Mouse (Mus musculus) heart, embryonic 13.5 days (tissue): ENCODE measurements around the gene Tmem170b. TPM values are rescaled to one million over a fixed set of nuclear protein-coding genes. Genes with fewer than 3 reads are reported as not detected.

Source experiments
- ATAC-seq: fragments of 200-750 bp; cut with Nextera tagmentation; 2 replicates; pipeline ENCODE4 v1.8.0; 2017; ENCODE audit warnings: moderate TSS enrichment; ENCODE audit not compliant: insufficient number of reproducible peaks, low FRiP score, low TSS enrichment; ENCODE audit errors: extremely low read depth
- H3K27ac ChIP-seq: fragments of 300-500 bp; sonication (generic); replicated peaks from 2 replicates; pipeline ENCODE4 v1.5.1; 2015; ENCODE audit warnings: moderate library complexity, mild to moderate bottlenecking, inconsistent platforms
- H3K27me3 ChIP-seq: fragments of 300-500 bp; sonication (generic); replicated peaks from 2 replicates; pipeline ENCODE4 v1.6.1; 2015; ENCODE audit warnings: mild to moderate bottlenecking, inconsistent platforms
- H3K36me3 ChIP-seq: fragments of 300-500 bp; sonication (generic); 2 replicates; pipeline ENCODE4 v1.6.1; 2015; ENCODE audit warnings: mild to moderate bottlenecking, inconsistent platforms
- H3K4me1 ChIP-seq: fragments of 300-500 bp; sonication (generic); 2 replicates; pipeline ENCODE4 v1.6.1; 2015; ENCODE audit warnings: inconsistent platforms
- H3K4me2 ChIP-seq: fragments of 300-500 bp; sonication (generic); 2 replicates; pipeline ENCODE4 v1.6.1; 2015; ENCODE audit warnings: inconsistent platforms, mild to moderate bottlenecking, moderate library complexity
- H3K4me3 ChIP-seq: fragments of 300-500 bp; sonication (generic); 2 replicates; pipeline ENCODE4 v1.5.1; 2015; ENCODE audit warnings: moderate library complexity, mild to moderate bottlenecking, inconsistent platforms
- H3K9ac ChIP-seq: fragments of 300-500 bp; sonication (generic); 2 replicates; pipeline ENCODE4 v1.6.1; 2015; ENCODE audit warnings: inconsistent platforms, mild to moderate bottlenecking, moderate library complexity
- H3K9me3 ChIP-seq: fragments of 300-500 bp; sonication (generic); 2 replicates; pipeline ENCODE4 v1.6.1; 2016; ENCODE audit warnings: inconsistent platforms
- WGBS: fragments of 180-500 bp; shearing (Covaris S2); methylation state at CpG from one replicate; pipeline ENCODE4 v1.1.7; 2015; ENCODE audit warnings: mixed read lengths; 5-methylcytosine and 5-hydroxymethylcytosine counted together
- polyA plus RNA-seq: library from polyadenylated mRNA; unstranded; fragments of >200 nt; fragmentation: Nextera tagmentation; extraction: Ambion mirVana; gene quantifications from 2 replicates; pipeline ENCODE4 v1.2.1, GENCODE M21; 2015

Tmem170b gene
- polyA plus RNA-seq, 1 experiment from 2014 or later: 11.4 TPM

- no peak for ATAC-seq
- no peak overlapping the region for H3K9ac ChIP-seq
- WGBS: 81% methylated on average over 3 of the region's 3 CpGs
Observed at GRCm38 (mm10) chr13:41584358-41584680, 21.4 kb upstream of the Tmem170b start.

DNA sequence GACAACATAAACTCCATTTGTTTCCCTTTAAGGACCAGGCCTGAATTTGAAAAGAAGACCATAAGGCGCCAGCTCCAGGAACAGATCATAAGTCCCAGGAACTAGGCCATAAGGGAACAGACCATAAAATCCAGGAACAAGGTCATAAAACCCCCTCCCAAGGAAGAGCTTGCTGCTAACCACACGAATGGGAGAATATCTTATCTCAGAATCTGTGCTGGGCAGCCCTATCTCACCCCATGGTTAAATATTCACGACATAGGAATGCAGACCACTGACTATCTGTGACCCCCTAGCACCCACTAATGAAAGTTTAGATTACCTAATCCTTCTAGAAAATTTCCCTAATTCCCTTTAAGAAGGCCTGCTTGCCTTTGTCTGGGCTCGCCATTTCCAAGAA, 20.8 kb upstream of the Tmem170b start:
- 67% methylated on average over 4 of the region's 4 CpGs for WGBS
- Histone ChIP-seq H3K36me3 (no peaks in the 10 kb centered on the region), H3K4me3 (no peak overlapping the region), H3K4me1 (0 out of 2 replicates have a peak, but pooled peaks cover 4% of the 10 kb centered on the region), H3K4me2 (no peak overlapping the region), H3K9me3 (peaks cover 4% of the 10 kb centered on the region; the same call in 1 of the 2 replicates), H3K27ac (no peak overlapping the region), H3K9ac (no peak overlapping the region), H3K27me3 (no peaks in the 10 kb centered on the region)
- ATAC-seq: no peak

More at GRCm38 (mm10) chr13:41584358-41584680, 21.4 kb upstream of the Tmem170b start:
- H3K36me3 ChIP-seq: no peaks in the 10 kb centered on the region
- H3K4me2 ChIP-seq: no peak overlapping the region
- no peak overlapping the region for H3K4me3 ChIP-seq
- no peaks in the 10 kb centered on the region for H3K27me3 ChIP-seq
- peaks cover 4% of the 10 kb centered on the region; the same call in 1 of the 2 replicates for H3K9me3 ChIP-seq
- H3K27ac ChIP-seq: no peak overlapping the region
- 0 out of 2 replicates have a peak, but pooled peaks cover 4% of the 10 kb centered on the region for H3K4me1 ChIP-seq

DNA sequence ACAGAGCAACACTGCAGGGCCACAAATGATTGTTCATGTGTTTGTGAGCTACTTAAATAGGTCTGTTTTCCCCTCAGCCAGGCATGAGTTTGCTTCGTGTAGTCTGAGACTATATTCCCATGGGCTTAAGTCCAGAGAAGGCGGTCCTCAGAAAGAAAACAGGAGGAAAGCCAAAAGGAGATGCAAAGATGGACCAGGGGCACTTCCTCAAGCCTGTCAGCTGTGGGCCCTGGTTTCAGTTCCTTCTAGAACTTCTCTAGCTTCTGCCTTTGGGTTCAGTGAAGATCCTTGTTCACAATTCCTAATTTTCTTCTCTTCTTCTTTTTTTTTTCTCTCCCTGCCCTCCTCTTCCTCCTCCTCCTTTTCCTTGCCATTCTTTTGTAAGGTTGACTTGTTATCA, 9.0 kb upstream of the Tmem170b start:
- Histone ChIP-seq H3K4me3 (no peak overlapping the region), H3K4me1 (peaks cover 7% of the 10 kb centered on the region), H3K27me3 (no peaks in the 10 kb centered on the region), H3K9me3 (no peaks in the 10 kb centered on the region), H3K36me3 (no peaks in the 10 kb centered on the region), H3K9ac (no peak overlapping the region), H3K27ac (no peak overlapping the region), H3K4me2 (peak overlapping the region; percentile 2; the same call in 1 of the 2 replicates)
- 43% methylated on average over 2 of the region's 2 CpGs for WGBS
- ATAC-seq: no peak

- peaks cover 12% of the 10 kb centered on the region for H3K4me1 ChIP-seq
- no peak overlapping the region for H3K27ac ChIP-seq
- no peaks in the 10 kb centered on the region for H3K27me3 ChIP-seq
- H3K9me3 ChIP-seq: no peaks in the 10 kb centered on the region
- no peak overlapping the region for H3K9ac ChIP-seq
- no peaks in the 10 kb centered on the region for H3K36me3 ChIP-seq
- ATAC-seq: no peak
- H3K4me3 ChIP-seq: no peak overlapping the region
- WGBS: 63% methylated on average over 4 of the region's 4 CpGs
- no peak overlapping the region for H3K4me2 ChIP-seq
Observed at GRCm38 (mm10) chr13:41599977-41600376, 5.7 kb upstream of the Tmem170b start.

DNA sequence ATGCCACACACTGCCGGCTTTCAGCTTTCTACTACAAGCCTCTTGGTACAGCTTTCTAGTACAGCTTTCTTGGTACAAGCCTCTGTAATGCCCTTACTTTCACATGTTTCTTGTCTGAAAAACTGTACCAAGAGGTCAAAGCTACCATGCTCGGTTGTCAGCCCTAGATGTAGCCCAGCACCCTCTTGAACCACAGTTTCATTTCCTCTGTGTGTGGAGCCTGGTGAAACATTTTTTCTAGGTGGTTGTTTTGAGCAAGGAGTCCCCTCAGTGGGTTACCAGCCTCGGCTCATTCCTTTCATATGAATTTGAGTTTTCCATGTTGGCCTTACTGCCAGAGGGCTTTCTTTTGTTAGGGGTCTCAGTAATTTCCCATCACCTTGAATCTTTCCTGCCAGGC, 4.7 kb upstream of the Tmem170b start:
- no peak overlapping the region for H3K4me3 ChIP-seq
- H3K4me1 ChIP-seq: peaks cover 12% of the 10 kb centered on the region
- H3K36me3 ChIP-seq: no peaks in the 10 kb centered on the region
- no peak overlapping the region for H3K9ac ChIP-seq
- no peak overlapping the region for H3K27ac ChIP-seq
- no peak overlapping the region for H3K4me2 ChIP-seq
- no peaks in the 10 kb centered on the region for H3K9me3 ChIP-seq
- no peaks in the 10 kb centered on the region for H3K27me3 ChIP-seq
- no peak for ATAC-seq
- WGBS: 75% methylated on average over 3 of the region's 3 CpGs

GRCm38 (mm10) chr13:41603921-41604466, 1.7 kb upstream of the Tmem170b start:
- Histone ChIP-seq H3K4me3 (no peak overlapping the region), H3K27me3 (no peaks in the 10 kb centered on the region), H3K9me3 (no peaks in the 10 kb centered on the region), H3K27ac (no peak overlapping the region), H3K9ac (no peak overlapping the region), H3K36me3 (no peaks in the 10 kb centered on the region), H3K4me1 (peaks cover 30% of the 10 kb centered on the region), H3K4me2 (no peak overlapping the region)
- 69% methylated on average over 5 of the region's 5 CpGs for WGBS
- no peak for ATAC-seq

GRCm38 (mm10) chr13:41606081-41607000, 634 bp downstream of the Tmem170b start:
- Histone ChIP-seq H3K27me3 (no peaks in the 10 kb centered on the region), H3K4me1 (peaks cover 33% of the 10 kb centered on the region), H3K9me3 (no peaks in the 10 kb centered on the region), H3K4me3 (peak overlapping the region; percentile 96), H3K4me2 (peak overlapping the region; percentile 76), H3K9ac (peak overlapping the region; percentile 97), H3K36me3 (no peaks in the 10 kb centered on the region), H3K27ac (peak overlapping the region; percentile 91)
- ATAC-seq: no peak
- WGBS: 2% methylated on average over 47 of the region's 67 CpGs

DNA sequence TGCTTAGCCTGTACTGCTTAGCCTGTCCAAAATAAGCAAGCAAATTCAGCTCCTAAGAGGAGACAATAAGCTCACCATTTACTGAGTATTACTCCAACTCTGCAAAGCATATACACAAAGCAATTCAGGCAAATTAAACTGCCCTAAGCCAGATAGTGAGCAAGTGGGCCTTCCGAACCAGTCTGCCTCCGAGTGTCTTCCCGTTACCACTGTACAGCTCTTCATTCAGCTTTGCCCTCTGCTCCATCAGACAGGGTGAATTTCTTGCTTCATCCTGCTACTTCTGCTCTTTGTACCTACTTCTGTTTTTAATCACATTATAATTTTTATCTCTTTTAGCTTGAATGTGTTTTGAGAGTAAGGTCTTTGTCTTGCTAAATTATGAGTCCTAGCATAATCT, 1.9 kb downstream of the Tmem170b start:
- no peaks in the 10 kb centered on the region for H3K27me3 ChIP-seq
- no peaks in the 10 kb centered on the region for H3K36me3 ChIP-seq
- peaks cover 36% of the 10 kb centered on the region for H3K4me1 ChIP-seq
- H3K27ac ChIP-seq: no peak overlapping the region
- ATAC-seq: no peak
- H3K4me3 ChIP-seq: peak overlapping the region; percentile 96
- H3K9ac ChIP-seq: peak overlapping the region; percentile 42; the same call in 1 of the 2 replicates
- H3K4me2 ChIP-seq: peak overlapping the region; percentile 76
- no peaks in the 10 kb centered on the region for H3K9me3 ChIP-seq
- 81% methylated on average over 3 of the region's 3 CpGs for WGBS

DNA sequence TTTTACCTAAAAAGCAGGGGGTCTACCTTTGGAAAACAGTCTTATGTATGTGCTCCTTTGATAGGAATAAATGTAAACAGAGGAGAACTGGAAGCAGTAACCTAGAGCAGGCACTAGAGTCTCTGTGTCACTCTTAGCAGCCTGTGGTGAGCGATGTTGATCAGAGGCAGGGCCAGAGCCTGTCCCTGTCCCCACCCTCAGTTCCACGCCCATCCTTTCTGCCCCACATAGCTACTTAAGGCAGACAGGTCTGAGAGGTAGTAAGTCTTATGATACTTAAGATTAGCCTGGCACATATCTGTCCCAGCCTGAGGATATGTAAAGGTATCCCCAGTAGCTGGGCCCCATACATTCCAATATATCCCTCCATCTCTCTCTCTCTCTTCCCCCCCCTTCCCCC, 2.9 kb downstream of the Tmem170b start:
- WGBS: 55% methylated on average over 2 of the region's 2 CpGs
- Histone ChIP-seq H3K4me3 (no peak overlapping the region), H3K27me3 (no peaks in the 10 kb centered on the region), H3K9ac (no peak overlapping the region), H3K27ac (no peak overlapping the region), H3K36me3 (no peaks in the 10 kb centered on the region), H3K9me3 (no peaks in the 10 kb centered on the region), H3K4me1 (peaks cover 43% of the 10 kb centered on the region), H3K4me2 (no peak overlapping the region)
- no peak for ATAC-seq

GRCm38 (mm10) chr13:41611046-41611445, 5.3 kb downstream of the Tmem170b start:
- Histone ChIP-seq H3K4me3 (no peak overlapping the region), H3K36me3 (no peaks in the 10 kb centered on the region), H3K4me2 (no peak overlapping the region), H3K9ac (no peak overlapping the region), H3K27ac (no peak overlapping the region), H3K4me1 (peaks cover 49% of the 10 kb centered on the region), H3K9me3 (no peaks in the 10 kb centered on the region), H3K27me3 (no peaks in the 10 kb centered on the region)
- no peak for ATAC-seq
- 66% methylated on average over 1 of the region's 1 CpGs for WGBS

DNA sequence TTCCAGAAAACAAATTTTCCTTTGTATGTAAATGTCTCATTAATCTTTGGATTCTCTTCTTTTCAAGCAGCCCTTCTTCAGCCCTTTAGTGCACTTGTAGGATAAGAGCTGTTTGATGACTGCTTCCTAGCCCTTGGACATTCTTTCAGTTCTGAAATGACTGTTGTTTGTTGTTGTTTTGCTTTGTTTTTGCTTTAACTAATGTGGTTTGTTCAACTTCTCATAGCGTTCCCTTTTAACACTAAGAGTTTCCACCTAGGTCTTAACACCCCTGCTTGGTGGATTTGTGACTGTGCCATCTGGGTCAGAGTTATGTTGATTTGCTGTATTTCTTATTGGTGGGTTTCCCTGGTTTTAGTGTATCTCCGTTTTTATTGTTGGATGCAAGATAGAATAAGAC, 8.8 kb downstream of the Tmem170b start:
- H3K4me1 ChIP-seq: peaks cover 34% of the 10 kb centered on the region
- WGBS: 73% methylated on average over 2 of the region's 2 CpGs
- H3K4me2 ChIP-seq: no peak overlapping the region
- no peak overlapping the region for H3K27ac ChIP-seq
- no peak overlapping the region for H3K9ac ChIP-seq
- H3K36me3 ChIP-seq: no peaks in the 10 kb centered on the region
- no peak overlapping the region for H3K4me3 ChIP-seq
- H3K27me3 ChIP-seq: no peaks in the 10 kb centered on the region
- no peaks in the 10 kb centered on the region for H3K9me3 ChIP-seq
- ATAC-seq: no peak
